Mouse (Mus musculus) MEL (cell line): ENCODE measurements around the gene Nup210l. TPM values are rescaled to one million over a fixed set of nuclear protein-coding genes. Genes with fewer than 3 reads are reported as not detected.

Source experiments
- DNase-seq: peaks from one replicate; pipeline ENCODE4 v3.0.0; 2011; ENCODE audit warnings: low read depth, low spot score
- H3K27ac ChIP-seq: 2 replicates; pipeline ENCODE4 v1.5.1; 2012; ENCODE audit warnings: low read depth, mild to moderate bottlenecking, control low read depth, low read length, moderate library complexity; ENCODE audit not compliant: control insufficient read depth
- H3K27me3 ChIP-seq, 2 experiments: fragments of 150-350 bp in 1 of 2; sonication (generic) in 1 of 2; 2 replicates each; pipeline ENCODE4 v1.6.1; 2012; ENCODE audit warnings: low read length in 2 of 2, mild to moderate bottlenecking in 2 of 2, improper control_type of control experiment in 1 of 2, moderate library complexity in 1 of 2; ENCODE audit not compliant: insufficient read depth in 2 of 2, control insufficient read depth in 1 of 2
- H3K36me3 ChIP-seq, 2 experiments: 2 replicates each; pipeline ENCODE4 v1.6.1; 2012 to 2014; ENCODE audit warnings: low read length in 2 of 2, improper control_type of control experiment in 1 of 2, inconsistent platforms in 1 of 2, mild to moderate bottlenecking in 1 of 2; ENCODE audit not compliant: insufficient read depth in 2 of 2, control insufficient read depth in 1 of 2
- H3K4me1 ChIP-seq, 2 experiments: fragments of 150-350 bp in 1 of 2; sonication (generic) in 1 of 2; 2 replicates each; pipeline ENCODE4 v1.6.1; 2012; ENCODE audit warnings: low read length in 2 of 2, improper control_type of control experiment in 1 of 2, mild to moderate bottlenecking in 1 of 2; ENCODE audit not compliant: insufficient read depth in 2 of 2, control insufficient read depth in 1 of 2
- H3K4me3 ChIP-seq, 2 experiments: fragments of 150-350 bp in 1 of 2; sonication (generic) in 1 of 2; 2 replicates each; pipeline ENCODE4 v1.5.1; 2012; ENCODE audit warnings: low read depth in 2 of 2, low read length in 2 of 2, mild to moderate bottlenecking in 2 of 2, moderate library complexity in 2 of 2, control low read depth in 1 of 2, improper control_type of control experiment in 1 of 2; ENCODE audit not compliant: control insufficient read depth in 1 of 2, insufficient read depth in 1 of 2
- H3K79me2 ChIP-seq: 2 replicates; pipeline ENCODE4 v1.6.1; 2012; ENCODE audit warnings: mild to moderate bottlenecking, low read length, moderate library complexity; ENCODE audit not compliant: control insufficient read depth, poor library complexity, insufficient read depth
- H3K9ac ChIP-seq: 2 replicates; pipeline ENCODE4 v1.6.1; 2012; ENCODE audit warnings: low read depth, mild to moderate bottlenecking, control low read depth, low read length, moderate library complexity; ENCODE audit not compliant: control insufficient read depth, poor library complexity, severe bottlenecking
- H3K9me3 ChIP-seq: fragments of 150-350 bp; sonication (generic); replicated peaks from 2 replicates; pipeline ENCODE4 v1.6.1; 2012; ENCODE audit warnings: mild to moderate bottlenecking, low read length, improper control_type of control experiment, moderate library complexity; ENCODE audit not compliant: insufficient read depth
- BHLHE40 ChIP-seq: IDR thresholded peaks from 2 replicates; pipeline ENCODE4 v1.6.1; 2012; ENCODE audit warnings: low read depth, mild to moderate bottlenecking, inconsistent platforms, low read length, improper control_type of control experiment, borderline replicate concordance
- CHD1 ChIP-seq: IDR thresholded peaks from 2 replicates; pipeline ENCODE4 v1.6.1; 2012; ENCODE audit warnings: low read depth, mild to moderate bottlenecking, inconsistent platforms, low read length, improper control_type of control experiment
- CTCF ChIP-seq, 3 experiments: IDR thresholded peaks in 2 of 3; conservative IDR thresholded peaks in 1 of 3; 2 replicates each; pipeline ENCODE4 v1.5.1; 2011 to 2012; ENCODE audit warnings: low read length in 3 of 3, low read depth in 2 of 3, mild to moderate bottlenecking in 2 of 3, improper control_type of control experiment in 1 of 3, inconsistent platforms in 1 of 3, mixed read lengths in 1 of 3, moderate library complexity in 1 of 3; ENCODE audit not compliant: control insufficient read depth in 1 of 3, insufficient read depth in 1 of 3, poor library complexity in 1 of 3, severe bottlenecking in 1 of 3
- E2F4 ChIP-seq: IDR thresholded peaks from 2 replicates; pipeline ENCODE4 v1.6.1; 2011; ENCODE audit warnings: low read depth, low read length, improper control_type of control experiment, borderline replicate concordance
- ETS1 ChIP-seq: IDR thresholded peaks from 2 replicates; pipeline ENCODE4 v1.6.1; 2012; ENCODE audit warnings: low read depth, mild to moderate bottlenecking, inconsistent platforms, low read length, improper control_type of control experiment, moderate library complexity
- HCFC1 ChIP-seq: IDR thresholded peaks from 2 replicates; pipeline ENCODE4 v1.6.1; 2012; ENCODE audit warnings: low read depth, mild to moderate bottlenecking, inconsistent platforms, low read length, improper control_type of control experiment, moderate library complexity
- KAT2A ChIP-seq: conservative IDR thresholded peaks from 2 replicates; pipeline ENCODE4 v1.6.1; 2012; ENCODE audit warnings: low read depth, low read length, improper control_type of control experiment, inconsistent platforms
- MEF2A ChIP-seq: IDR thresholded peaks from 2 replicates; pipeline ENCODE4 v1.6.1; 2014; ENCODE audit warnings: low read depth, mild to moderate bottlenecking, inconsistent platforms, low read length, improper control_type of control experiment; ENCODE audit not compliant: poor library complexity, insufficient replicate concordance, severe bottlenecking; ENCODE audit errors: extremely low read depth
- MXI1 ChIP-seq: IDR thresholded peaks from 2 replicates; pipeline ENCODE4 v1.6.1; 2011; ENCODE audit warnings: mild to moderate bottlenecking, low read depth, low read length, improper control_type of control experiment
- MYB ChIP-seq: IDR thresholded peaks from 2 replicates; pipeline ENCODE4 v1.6.1; 2011; ENCODE audit warnings: mild to moderate bottlenecking, low read depth, low read length, improper control_type of control experiment
- MYC ChIP-seq: IDR thresholded peaks from 2 replicates; pipeline ENCODE4 v1.6.1; 2011; ENCODE audit warnings: low read depth, mild to moderate bottlenecking, low read length, improper control_type of control experiment, moderate library complexity
- NELFE ChIP-seq: IDR thresholded peaks from 2 replicates; pipeline ENCODE4 v1.6.1; 2011; ENCODE audit warnings: low read depth, low read length, improper control_type of control experiment
- POLR2AphosphoS2 ChIP-seq: IDR thresholded peaks from 2 replicates; pipeline ENCODE4 v1.6.1; 2011; ENCODE audit warnings: low read length, improper control_type of control experiment
- POLR2AphosphoS5 ChIP-seq: IDR thresholded peaks from 2 replicates; pipeline ENCODE4 v1.6.1; 2012; ENCODE audit warnings: low read depth, borderline replicate concordance, mild to moderate bottlenecking, inconsistent platforms, low read length, moderate library complexity, mixed read lengths
- RAD21 ChIP-seq: IDR thresholded peaks from 2 replicates; pipeline ENCODE4 v1.6.1; 2011; ENCODE audit warnings: mild to moderate bottlenecking, low read depth, low read length, improper control_type of control experiment
- RCOR1 ChIP-seq: IDR thresholded peaks from 2 replicates; pipeline ENCODE4 v1.6.1; 2012; ENCODE audit warnings: low read depth, mild to moderate bottlenecking, inconsistent platforms, low read length, improper control_type of control experiment
- SIN3A ChIP-seq: IDR thresholded peaks from 2 replicates; pipeline ENCODE4 v1.6.1; 2012; ENCODE audit warnings: low read length, improper control_type of control experiment, inconsistent platforms
- TCF12 ChIP-seq: IDR thresholded peaks from 2 replicates; pipeline ENCODE4 v1.6.1; 2014; ENCODE audit warnings: low read depth, mild to moderate bottlenecking, inconsistent platforms, low read length, improper control_type of control experiment, moderate library complexity
- UBTF ChIP-seq: IDR thresholded peaks from 2 replicates; pipeline ENCODE4 v1.6.1; 2012; ENCODE audit warnings: low read depth, mild to moderate bottlenecking, inconsistent platforms, low read length, improper control_type of control experiment, moderate library complexity, borderline replicate concordance; ENCODE audit not compliant: insufficient read depth
- USF1 ChIP-seq: IDR thresholded peaks from 2 replicates; pipeline ENCODE4 v1.6.1; 2014; ENCODE audit warnings: low read depth, mild to moderate bottlenecking, inconsistent platforms, low read length, improper control_type of control experiment, moderate library complexity
- ZKSCAN1 ChIP-seq: IDR thresholded peaks from 2 replicates; pipeline ENCODE4 v1.6.1; 2012; ENCODE audit warnings: low read depth, mild to moderate bottlenecking, inconsistent platforms, low read length, improper control_type of control experiment, moderate library complexity
- ZMIZ1 ChIP-seq: IDR thresholded peaks from 2 replicates; pipeline ENCODE4 v1.6.1; 2012; ENCODE audit warnings: low read depth, mild to moderate bottlenecking, inconsistent platforms, low read length, improper control_type of control experiment, moderate library complexity
- ZNF384 ChIP-seq: IDR thresholded peaks from 2 replicates; pipeline ENCODE4 v1.6.1; 2012; ENCODE audit warnings: low read depth, mild to moderate bottlenecking, inconsistent platforms, low read length, improper control_type of control experiment
- polyA plus RNA-seq, 2 experiments: library from polyadenylated mRNA; stranded (reverse) in 1 of 2; unstranded in 1 of 2; fragments of >175 nt in 1 of 2; fragments of >200 nt in 1 of 2; gene quantifications; 2 replicates each; pipeline versions ENCODE4 v1.2.1 to v1.2.4; 2012; ENCODE audit warnings: low replicate concordance in 2 of 2, low read depth in 1 of 2; ENCODE audit not compliant: insufficient read length in 2 of 2, insufficient read depth in 1 of 2, missing spikeins in 1 of 2
- total RNA-seq: library from RNA; depleted of rRNA; stranded (reverse); fragments of 300-350 nt; gene quantifications from 2 replicates; pipeline ENCODE4 v1.2.3, GENCODE M21; 2012

Gene Nup210l
- total and polyA plus RNA-seq, 3 experiments = 0.54 to 0.65 TPM; not detected in 1

DNA sequence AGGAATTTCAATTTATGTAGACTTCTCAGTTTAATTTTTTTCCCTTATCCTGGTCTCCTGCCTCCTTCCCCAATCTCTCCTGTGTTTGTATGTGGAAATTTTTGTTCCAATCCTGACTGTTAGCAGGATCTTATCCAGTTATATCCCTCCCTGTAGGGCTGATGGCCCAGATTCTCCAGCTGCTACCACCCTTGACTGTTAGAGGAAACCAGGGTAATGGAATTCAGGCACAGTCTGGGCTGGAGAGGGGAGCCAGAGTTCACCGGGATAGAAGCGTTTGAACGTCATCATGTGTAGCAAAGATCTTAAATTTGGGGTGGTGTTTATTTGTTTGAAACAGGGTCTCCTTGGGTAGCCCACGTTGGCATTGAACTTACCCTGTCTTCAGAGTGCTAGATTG is 19.1 kb upstream of the Nup210l start:
- no peaks in the 10 kb centered on the region for H3K9me3 ChIP-seq
- no peaks in the 10 kb centered on the region for H3K27me3 ChIP-seq
- no peak overlapping the region for H3K9ac ChIP-seq
- H3K4me1 ChIP-seq = peaks cover 22 to 46% of the 10 kb centered on the region in 2 experiments
- H3K36me3 ChIP-seq = peaks cover 11 to 50% of the 10 kb centered on the region in 2 experiments
- H3K27ac ChIP-seq = no peak overlapping the region
- no peak overlapping the region for H3K4me3 ChIP-seq
- DNase-seq = no peak
- TF ChIP-seq TCF12 (no peak), E2F4 (no peak), ZMIZ1 (no peak), CHD1 (no peak), SIN3A (no peak), HCFC1 (no peak), USF1 (no peak), RCOR1 (no peak)
- H3K79me2 ChIP-seq = peaks cover 64% of the 10 kb centered on the region

DNA sequence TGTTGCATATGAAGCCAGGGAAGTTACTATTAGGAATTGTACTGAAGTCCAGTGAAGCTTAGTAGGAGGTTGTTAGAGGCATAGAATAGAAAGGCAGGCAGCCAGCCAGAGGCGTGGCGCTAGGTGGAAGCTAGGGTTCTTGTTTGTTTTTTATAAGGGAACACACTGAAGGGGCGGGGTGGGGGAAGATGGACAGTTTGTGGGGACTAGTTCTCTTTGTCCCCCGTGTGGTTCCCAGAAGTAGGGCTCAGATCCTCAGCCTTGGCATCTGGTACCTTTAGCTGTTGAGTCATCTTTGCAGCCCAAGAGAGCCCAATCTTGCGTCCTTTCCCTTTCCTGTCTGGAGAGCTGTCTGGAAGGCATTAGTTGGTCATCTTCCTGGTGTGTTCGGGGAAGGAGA is 18.7 kb upstream of the Nup210l start:
- Histone ChIP-seq H3K9me3 (no peaks in the 10 kb centered on the region), H3K4me1 (peaks cover 22 to 46% of the 10 kb centered on the region in 2 experiments), H3K79me2 (peaks cover 59% of the 10 kb centered on the region), H3K36me3 (peaks cover 16 to 50% of the 10 kb centered on the region in 2 experiments), H3K4me3 (no peak overlapping the region), H3K27me3 (no peaks in the 10 kb centered on the region), H3K9ac (no peak overlapping the region), H3K27ac (no peak overlapping the region)
- TF ChIP-seq ZNF384 (no peak), SIN3A (no peak), MYC (no peak), BHLHE40 (no peak), KAT2A (no peak), RAD21 (no peak), ETS1 (no peak), UBTF (no peak), CTCF (IDR thresholded peaks at IDR 0.05 in 2 of 3, conservative IDR thresholded peaks at IDR 0.05 in 1 of 3; ENCODE audit: control insufficient read depth in 1 of 3, insufficient read depth in 1 of 3, low read depth in 2 of 3, low read length in 3 of 3, poor library complexity in 1 of 3, severe bottlenecking in 1 of 3) (no peak), NELFE (no peak), POLR2AphosphoS5 (no peak), TCF12 (no peak), MEF2A (no peak), MXI1 (no peak), USF1 (no peak), POLR2AphosphoS2 (no peak), HCFC1 (no peak), ZKSCAN1 (no peak), MYB (no peak)
- peak; percentile 39 for DNase-seq
